Mouse (Mus musculus): Measurements from ENCODE around the gene Kctd20. TPM values are rescaled to one million over a fixed set of nuclear protein-coding genes. Genes with fewer than 3 reads are reported as not detected.

Kctd20 gene
- polyA plus RNA-seq, 1 experiment from 2014 or later = 97.9 TPM

GRCm38 (mm10) chr17:29016705-29017104, 65.0 kb downstream of the Kctd20 start:
- H3K4me1 ChIP-seq (replicated peaks) = no peaks in the 10 kb centered on the region

GRCm38 (mm10) chr17:29018292-29018984, 66.7 kb downstream of the Kctd20 start:
- no peak overlapping the region for H3K9ac ChIP-seq (replicated peaks)
- no peak overlapping the region for H3K27ac ChIP-seq
- H3K27me3 ChIP-seq = no peaks in the 10 kb centered on the region
- ATAC-seq = no peak
- H3K36me3 ChIP-seq = no peaks in the 10 kb centered on the region
- H3K4me2 ChIP-seq (replicated peaks) = no peak overlapping the region
- no peak overlapping the region for H3K4me3 ChIP-seq (replicated peaks)
- 0 out of 2 replicates have a peak, but pooled peaks cover 3% of the 10 kb centered on the region for H3K9me3 ChIP-seq
- 47% methylated on average over 11 of the region's 11 CpGs for WGBS
- H3K4me1 ChIP-seq (replicated peaks) = no peaks in the 10 kb centered on the region

More at GRCm38 (mm10) chr17:29016705-29017104, 65.0 kb downstream of the Kctd20 start:
- no peaks in the 10 kb centered on the region for H3K27me3 ChIP-seq
- H3K4me2 ChIP-seq (replicated peaks) = no peak overlapping the region
- ATAC-seq = no peak
- H3K4me3 ChIP-seq (replicated peaks) = no peak overlapping the region
- no peak overlapping the region for H3K9ac ChIP-seq (replicated peaks)
- 0 out of 2 replicates have a peak, but pooled peaks cover 3% of the 10 kb centered on the region for H3K9me3 ChIP-seq
- 84% methylated on average over 4 of the region's 4 CpGs for WGBS
- H3K27ac ChIP-seq = no peak overlapping the region
- no peaks in the 10 kb centered on the region for H3K36me3 ChIP-seq

Other genes with a start within 250 kb of the Kctd20 start
- 1.8 and 2.3 TPM in 2 replicates for gene AC170998.1, start 225.9 kb upstream of the Kctd20 start, polyA plus RNA-seq (2015; fragmentation: Nextera tagmentation; extraction: Ambion mirVana)
- 0.58 and 0.96 TPM in 2 replicates for gene Mapk13, start 182.7 kb upstream of the Kctd20 start, polyA plus RNA-seq (2015; fragmentation: Nextera tagmentation; extraction: Ambion mirVana)
- 9.2 and 11.0 TPM in 2 replicates for gene Brpf3, start 150.9 kb upstream of the Kctd20 start, polyA plus RNA-seq (2015; fragmentation: Nextera tagmentation; extraction: Ambion mirVana)
- gene Pnpla1, start 93.5 kb upstream of the Kctd20 start, polyA plus RNA-seq (2015; fragmentation: Nextera tagmentation; extraction: Ambion mirVana) = not detected in 2 replicates
- gene 4930539E08Rik, start 36.6 kb upstream of the Kctd20 start, polyA plus RNA-seq (2015; fragmentation: Nextera tagmentation; extraction: Ambion mirVana) = 0.44 and 1.1 TPM in 2 replicates
- gene Pxt1, start 8.1 kb upstream of the Kctd20 start, polyA plus RNA-seq (2015; fragmentation: Nextera tagmentation; extraction: Ambion mirVana) = not detected in 2 replicates
- gene Stk38, start 56.0 kb downstream of the Kctd20 start, polyA plus RNA-seq (2015; fragmentation: Nextera tagmentation; extraction: Ambion mirVana) = 126 and 134 TPM in 2 replicates
- 590 and 618 TPM in 2 replicates for gene Srsf3, start 80.7 kb downstream of the Kctd20 start, polyA plus RNA-seq (2015; fragmentation: Nextera tagmentation; extraction: Ambion mirVana)
- gene Cdkn1a, start 139.0 kb downstream of the Kctd20 start, polyA plus RNA-seq (2015; fragmentation: Nextera tagmentation; extraction: Ambion mirVana) = 47.1 and 47.4 TPM in 2 replicates
- not detected in 2 replicates for gene Rab44, start 162.2 kb downstream of the Kctd20 start, polyA plus RNA-seq (2015; fragmentation: Nextera tagmentation; extraction: Ambion mirVana)

Measured in midbrain, embryonic 13.5 days (tissue).